In the genomic region with DNA sequence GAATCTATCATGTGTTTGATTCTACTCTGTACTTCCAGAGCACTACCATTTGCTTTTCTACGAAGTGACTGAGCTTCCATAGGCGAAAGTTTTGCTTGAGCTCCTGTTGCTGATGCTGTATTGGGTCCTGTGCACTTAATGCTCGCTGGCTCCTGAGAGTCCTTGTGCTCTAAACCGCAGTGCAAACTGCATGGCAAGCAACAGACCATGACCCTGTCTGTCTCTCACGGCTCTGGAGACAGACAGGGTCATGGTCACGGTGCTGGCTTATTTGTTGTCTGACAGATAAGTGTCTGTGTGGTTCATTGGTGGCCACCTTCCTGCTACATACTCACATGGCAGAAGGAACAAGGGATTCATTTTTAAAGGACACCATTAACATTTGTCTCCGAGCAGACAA, we compare ENCODE assay signal across 20 mouse cellular contexts. TPM values are rescaled to one million over a fixed set of nuclear protein-coding genes. Genes with fewer than 3 reads are reported as not detected.
DNase-seq lines count a peak whose midpoint lies in the region; ATAC-seq and TF ChIP-seq lines count a peak whose summit lies in the region.
"Had no signal": no experiment of that assay in that cellular context is flagged by ENCODE, and none has a peak within 500 bp of the region (broad histone marks: within the 10 kb centered on the region; RNA-seq: fewer than 3 reads in every experiment).

No protein-coding gene starts in this region.

- no peak overlapping the region for H3K4me3 ChIP-seq in heart, embryonic 10.5 days
- H3K4me3 ChIP-seq in liver, postnatal 0 days (ENCODE audit: low read depth, low read length): no peak overlapping the region
- no peak overlapping the region for H3K4me3 ChIP-seq in liver, embryonic 11.5 days (ENCODE audit: low read depth, low read length)
- H3K4me3 ChIP-seq: embryonic facial prominence, embryonic 13.5 days; forebrain, embryonic 12.5 days; heart, adult 2 months; heart, embryonic 12.5 days; hindbrain, embryonic 10.5 days had no signal

- no peaks in the 10 kb centered on the region for H3K36me3 ChIP-seq in heart, embryonic 10.5 days
- H3K36me3 ChIP-seq in liver, postnatal 0 days (replicated peaks; ENCODE audit: insufficient read depth, low read length): no peaks in the 10 kb centered on the region
- H3K36me3 ChIP-seq in liver, embryonic 11.5 days (ENCODE audit: control insufficient read depth, insufficient read depth, low read length): no peaks in the 10 kb centered on the region
- H3K36me3 ChIP-seq in splenic B cell, adult 2 months (ENCODE audit: control insufficient read depth, insufficient read depth, low read length, poor library complexity, severe bottlenecking): no peaks in the 10 kb centered on the region
- H3K36me3 ChIP-seq: embryonic facial prominence, embryonic 13.5 days; forebrain, embryonic 12.5 days; heart, embryonic 12.5 days; hindbrain, embryonic 10.5 days had no signal

- no peak overlapping the region for H3K4me2 ChIP-seq in liver, postnatal 0 days (ENCODE audit: low read depth, low read length)
- no peak overlapping the region for H3K4me2 ChIP-seq in liver, embryonic 11.5 days
- H3K4me2 ChIP-seq: embryonic facial prominence, embryonic 13.5 days; forebrain, embryonic 12.5 days; heart, embryonic 12.5 days; hindbrain, embryonic 14.5 days had no signal

- no peak overlapping the region for H3K9ac ChIP-seq in liver, postnatal 0 days (replicated peaks)
- H3K9ac ChIP-seq in liver, embryonic 11.5 days (ENCODE audit: low read depth, low read length): no peak overlapping the region
- H3K9ac ChIP-seq: embryonic facial prominence, embryonic 13.5 days; forebrain, embryonic 12.5 days; heart, embryonic 12.5 days; hindbrain, embryonic 14.5 days had no signal

- no peak for TF ChIP-seq CTCF in liver, postnatal 0 days (IDR thresholded peaks at IDR 0.05; ENCODE audit: low read depth)

- 74% methylated on average over 7 of the region's 7 CpGs for WGBS in heart, embryonic 10.5 days
- WGBS in liver, postnatal 0 days (ENCODE audit: insufficient replicate concordance): 62% methylated on average over 7 of the region's 7 CpGs
- WGBS in liver, embryonic 11.5 days: 69% methylated on average over 7 of the region's 7 CpGs

- no peaks in the 10 kb centered on the region for H3K27me3 ChIP-seq in heart, embryonic 10.5 days (ENCODE audit: insufficient read depth, poor library complexity, severe bottlenecking)
- no peaks in the 10 kb centered on the region for H3K27me3 ChIP-seq in liver, postnatal 0 days (ENCODE audit: insufficient read depth, low read length)
- H3K27me3 ChIP-seq in liver, embryonic 11.5 days (replicated peaks; ENCODE audit: control insufficient read depth, insufficient read depth, low read length): no peaks in the 10 kb centered on the region
- H3K27me3 ChIP-seq in splenic B cell, adult 2 months (ENCODE audit: control insufficient read depth, insufficient read depth, low read length, poor library complexity, severe bottlenecking): no peaks in the 10 kb centered on the region
- H3K27me3 ChIP-seq: embryonic facial prominence, embryonic 13.5 days; forebrain, embryonic 12.5 days; heart, embryonic 12.5 days had no signal

- H3K9me3 ChIP-seq in heart, embryonic 10.5 days: no peaks in the 10 kb centered on the region
- no peaks in the 10 kb centered on the region for H3K9me3 ChIP-seq in liver, postnatal 0 days (ENCODE audit: low read length)
- H3K9me3 ChIP-seq in liver, embryonic 11.5 days (ENCODE audit: control insufficient read depth, low read length): no peaks in the 10 kb centered on the region
- H3K9me3 ChIP-seq: embryonic facial prominence, embryonic 13.5 days; forebrain, embryonic 12.5 days; heart, embryonic 12.5 days; hindbrain, embryonic 10.5 days had no signal

- 0 out of 2 replicates have a peak, but pooled peaks have one; percentile 27 for ATAC-seq in liver, postnatal 0 days
- ATAC-seq in liver, embryonic 11.5 days (replicated peaks; ENCODE audit: low FRiP score): no peak
- ATAC-seq in cerebellum, adult (ENCODE audit: insufficient number of reproducible peaks, low FRiP score, low TSS enrichment): no peak
- ATAC-seq: forebrain, embryonic 16.5 days had no signal

- DNase-seq in heart, adult 11 months: peak; percentile 63
- DNase-seq in heart, embryonic 10.5 days (ENCODE audit: low spot score): no peak
- no peak for DNase-seq in liver, postnatal 0 days
- no peak for DNase-seq in liver, embryonic 11.5 days (ENCODE audit: low spot score)
- DNase-seq in A20 (ENCODE audit: low read depth, low spot score): peak; percentile 86
- peak; percentile 68 for DNase-seq in splenic B cell, adult 2 months (ENCODE audit: low read depth, low spot score)
- DNase-seq: adrenal gland, adult 8-10 months; adrenal gland, postnatal 36 days; cerebellum, adult 11 months; cerebellum, adult 8-10 months; cerebellum, postnatal 14 days; gastrocnemius, postnatal 10 days; heart, adult 2 months had no signal

- H3K4me1 ChIP-seq in heart, embryonic 10.5 days: peaks cover 17% of the 10 kb centered on the region
- H3K4me1 ChIP-seq in liver, postnatal 0 days (ENCODE audit: insufficient read depth): no peaks in the 10 kb centered on the region
- no peaks in the 10 kb centered on the region for H3K4me1 ChIP-seq in liver, embryonic 11.5 days (replicated peaks; ENCODE audit: control insufficient read depth, insufficient read depth, low read length)
- H3K4me1 ChIP-seq: embryonic facial prominence, embryonic 13.5 days had no signal

- no peak overlapping the region for H3K27ac ChIP-seq in heart, embryonic 10.5 days
- H3K27ac ChIP-seq in liver, postnatal 0 days (ENCODE audit: low read depth): no peak overlapping the region
- no peak overlapping the region for H3K27ac ChIP-seq in liver, embryonic 11.5 days (ENCODE audit: low read depth, low read length)
- H3K27ac ChIP-seq: embryonic facial prominence, embryonic 13.5 days; forebrain, embryonic 12.5 days; heart, adult 2 months; hindbrain, embryonic 10.5 days; hindbrain, embryonic 14.5 days had no signal

- TF ChIP-seq EP300 in liver, postnatal 0 days (IDR thresholded peaks at IDR 0.05; ENCODE audit: low read depth): no peak

RNA-seq across cellular contexts. Expression of gene Scel, which starts 37.8 kb away (rescaled TPM):
- 0.42 and 0.89 TPM in 2 replicates for polyA plus RNA-seq in heart, embryonic 10.5 days (2016; fragmentation: Nextera tagmentation; extraction: Ambion mirVana)
- polyA plus RNA-seq in liver, postnatal 0 days (2015; fragmentation: Nextera tagmentation; extraction: Ambion mirVana): 0.07 TPM in 1 of 2 replicates, not detected in the other
- 0.34 and 0.38 TPM in 2 replicates for polyA plus RNA-seq in liver, embryonic 11.5 days (2014; fragmentation: Nextera tagmentation; extraction: Ambion mirVana)
- polyA plus RNA-seq: forebrain, embryonic 16.5 days had no signal

Comparison
In these comparisons a context has a peak if more than half of its experiments do, and no peak if none do; other contexts are left out.
1. DNase-seq: peak in heart, adult 11 months (single experiment), A20 (single experiment) and splenic B cell, adult 2 months (single experiment); none in heart, embryonic 10.5 days (single experiment), liver, postnatal 0 days (single experiment) and liver, embryonic 11.5 days (single experiment).